Mouse (Mus musculus): Measurements from ENCODE around the gene Anapc2. TPM values are rescaled to one million over a fixed set of nuclear protein-coding genes. Genes with fewer than 3 reads are reported as not detected.

Anapc2 gene
- polyA plus RNA-seq, 1 experiment from 2014 or later = 71.3 TPM

DNA sequence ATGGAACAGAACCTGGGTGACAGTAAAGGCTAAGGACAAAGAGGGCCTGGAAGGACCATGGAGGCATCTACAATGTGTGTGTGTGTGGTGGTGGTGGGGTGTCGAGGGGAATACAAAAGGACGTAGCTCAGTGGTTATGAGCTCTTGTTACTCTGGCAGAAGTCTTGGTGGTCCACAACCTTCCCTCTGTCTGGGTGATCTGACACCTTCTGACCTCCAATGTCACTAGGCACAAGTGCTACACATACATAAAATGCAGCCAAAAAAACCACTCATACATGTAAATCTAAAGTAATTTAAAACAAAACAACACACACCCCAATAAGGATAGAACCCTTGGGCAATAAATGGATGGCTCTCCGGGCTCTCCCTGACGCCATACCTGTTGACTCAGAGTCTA is 44.9 kb upstream of the Anapc2 start:
- Histone ChIP-seq H3K9ac (ENCODE audit: low read length) (no peak overlapping the region), H3K27me3 (ENCODE audit: control insufficient read depth, insufficient read depth, low read length) (peaks cover 22% of the 10 kb centered on the region), H3K4me1 (ENCODE audit: control insufficient read depth in 2 of 2, insufficient read depth in 2 of 2, low read length in 2 of 2) (peaks cover 5 to 21% of the 10 kb centered on the region in 2 experiments), H3K4me2 (ENCODE audit: low read length) (no peak overlapping the region), H3K4me3 (ENCODE audit: control insufficient read depth in 1 of 2, insufficient read depth in 1 of 2, low read depth in 1 of 2, low read length in 2 of 2) (no peak overlapping the region), H3K27ac (replicated peaks in 1 of 2; ENCODE audit: control insufficient read depth in 1 of 2, insufficient read depth in 1 of 2, low read depth in 2 of 2, low read length in 2 of 2) (no peak overlapping the region), H3K36me3 (ENCODE audit: control insufficient read depth, insufficient read depth, low read length) (peaks cover 6% of the 10 kb centered on the region; the same call in 1 of the 2 replicates), H3K9me3 (ENCODE audit: control insufficient read depth, low read length) (no peaks in the 10 kb centered on the region)
- ATAC-seq (ENCODE audit: insufficient number of reproducible peaks, insufficient read depth, low FRiP score, low read depth) = no peak
- 92% methylated on average over 4 of the region's 4 CpGs for WGBS

DNA sequence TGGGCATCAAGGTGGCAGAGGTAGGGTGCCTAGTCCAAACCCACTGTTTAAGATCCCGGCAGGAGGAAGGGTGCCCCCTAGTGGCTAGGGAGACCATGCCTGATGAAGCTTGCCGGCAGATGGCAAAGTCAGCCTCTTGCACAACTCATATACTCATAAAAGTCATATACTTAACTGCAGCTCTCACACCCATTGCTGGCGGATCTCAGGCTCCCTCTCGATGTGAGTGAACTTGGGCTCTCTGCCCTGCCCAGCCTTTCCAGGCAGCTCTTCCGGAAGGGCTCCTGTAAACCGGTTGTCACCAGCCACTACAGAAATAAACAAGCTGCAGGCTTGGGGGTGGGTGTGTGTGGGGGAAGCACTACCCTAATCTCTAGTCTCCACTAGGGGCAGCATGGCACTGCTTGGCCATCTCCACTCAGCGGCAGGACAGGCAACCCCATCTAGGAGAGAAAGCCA is 43.8 kb upstream of the Anapc2 start:
- WGBS = under 1% methylated on average over 7 of the region's 7 CpGs
- H3K9ac ChIP-seq (ENCODE audit: low read length) = peak overlapping the region; percentile 55
- peak overlapping the region; percentile 62 for H3K4me2 ChIP-seq (ENCODE audit: low read length)
- H3K27ac ChIP-seq (replicated peaks in 1 of 2; ENCODE audit: control insufficient read depth in 1 of 2, insufficient read depth in 1 of 2, low read depth in 2 of 2, low read length in 2 of 2) = peak overlapping the region; percentile 65 to 73
- H3K9me3 ChIP-seq (ENCODE audit: control insufficient read depth, low read length) = no peaks in the 10 kb centered on the region
- H3K4me3 ChIP-seq (ENCODE audit: control insufficient read depth in 1 of 2, insufficient read depth in 1 of 2, low read depth in 1 of 2, low read length in 2 of 2) = peak overlapping the region; percentile 26 to 32
- 0 out of 2 replicates have a peak, but pooled peaks have one; percentile 16 for ATAC-seq (ENCODE audit: insufficient number of reproducible peaks, insufficient read depth, low FRiP score, low read depth)
- H3K36me3 ChIP-seq (ENCODE audit: control insufficient read depth, insufficient read depth, low read length) = peaks cover 1% of the 10 kb centered on the region; the same call in 1 of the 2 replicates
- peaks cover 3 to 18% of the 10 kb centered on the region in 2 experiments for H3K4me1 ChIP-seq (ENCODE audit: control insufficient read depth in 2 of 2, insufficient read depth in 2 of 2, low read length in 2 of 2)
- H3K27me3 ChIP-seq (ENCODE audit: control insufficient read depth, insufficient read depth, low read length) = peaks cover 22% of the 10 kb centered on the region

- ATAC-seq (ENCODE audit: insufficient number of reproducible peaks, insufficient read depth, low FRiP score, low read depth) = no peak
- H3K4me3 ChIP-seq (ENCODE audit: control insufficient read depth in 1 of 2, insufficient read depth in 1 of 2, low read depth in 1 of 2, low read length in 2 of 2) = no peak overlapping the region
- H3K4me2 ChIP-seq (ENCODE audit: low read length) = peak overlapping the region; percentile 62
- H3K4me1 ChIP-seq (ENCODE audit: control insufficient read depth in 2 of 2, insufficient read depth in 2 of 2, low read length in 2 of 2) = peaks cover 3 to 16% of the 10 kb centered on the region in 2 experiments
- H3K9me3 ChIP-seq (ENCODE audit: control insufficient read depth, low read length) = no peaks in the 10 kb centered on the region
- peaks cover 22% of the 10 kb centered on the region for H3K27me3 ChIP-seq (ENCODE audit: control insufficient read depth, insufficient read depth, low read length)
- H3K27ac ChIP-seq (replicated peaks in 1 of 2; ENCODE audit: control insufficient read depth in 1 of 2, insufficient read depth in 1 of 2, low read depth in 2 of 2, low read length in 2 of 2) = no peak overlapping the region
- WGBS = 62% methylated on average over 6 of the region's 6 CpGs
- H3K36me3 ChIP-seq (ENCODE audit: control insufficient read depth, insufficient read depth, low read length) = no peaks in the 10 kb centered on the region
- H3K9ac ChIP-seq (ENCODE audit: low read length) = no peak overlapping the region
These were observed 43.2 kb upstream of the Anapc2 start for GRCm38 (mm10) chr2:25228995-25229530.

DNA sequence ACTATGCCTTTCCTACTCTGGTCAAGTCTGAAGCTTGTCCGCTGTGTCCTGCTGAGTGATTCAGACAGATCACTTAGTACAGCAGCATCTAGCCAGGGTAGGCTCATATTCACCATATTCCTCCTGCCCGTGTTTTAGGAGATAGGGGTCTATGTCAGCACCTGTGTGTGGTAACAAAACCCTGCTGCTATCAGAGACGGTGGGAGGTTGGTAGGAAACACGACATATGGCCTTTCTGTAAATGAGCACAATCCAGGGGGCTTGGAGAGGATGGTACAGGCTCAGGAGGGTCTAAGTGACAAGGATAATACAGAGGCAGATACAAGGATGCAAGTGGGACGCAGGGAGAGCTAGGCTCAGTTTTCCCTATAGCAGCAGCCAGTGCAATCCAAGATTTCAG is 42.7 kb upstream of the Anapc2 start:
- Histone ChIP-seq H3K4me2 (ENCODE audit: low read length) (no peak overlapping the region), H3K36me3 (ENCODE audit: control insufficient read depth, insufficient read depth, low read length) (no peaks in the 10 kb centered on the region), H3K9ac (ENCODE audit: low read length) (no peak overlapping the region), H3K4me3 (ENCODE audit: control insufficient read depth in 1 of 2, insufficient read depth in 1 of 2, low read depth in 1 of 2, low read length in 2 of 2) (no peak overlapping the region), H3K4me1 (ENCODE audit: control insufficient read depth in 2 of 2, insufficient read depth in 2 of 2, low read length in 2 of 2) (peaks cover 3 to 16% of the 10 kb centered on the region in 2 experiments), H3K27ac (replicated peaks in 1 of 2; ENCODE audit: control insufficient read depth in 1 of 2, insufficient read depth in 1 of 2, low read depth in 2 of 2, low read length in 2 of 2) (no peak overlapping the region), H3K9me3 (ENCODE audit: control insufficient read depth, low read length) (no peaks in the 10 kb centered on the region), H3K27me3 (ENCODE audit: control insufficient read depth, insufficient read depth, low read length) (peaks cover 26% of the 10 kb centered on the region)
- ATAC-seq (ENCODE audit: insufficient number of reproducible peaks, insufficient read depth, low FRiP score, low read depth) = no peak
- 74% methylated on average over 5 of the region's 5 CpGs for WGBS

GRCm38 (mm10) chr2:25230581-25230980 is 41.7 kb upstream of the Anapc2 start:
- Histone ChIP-seq H3K4me1 (ENCODE audit: control insufficient read depth in 2 of 2, insufficient read depth in 2 of 2, low read length in 2 of 2) (peaks cover 3 to 14% of the 10 kb centered on the region in 2 experiments), H3K9ac (ENCODE audit: low read length) (no peak overlapping the region), H3K4me2 (ENCODE audit: low read length) (no peak overlapping the region), H3K36me3 (ENCODE audit: control insufficient read depth, insufficient read depth, low read length) (no peaks in the 10 kb centered on the region), H3K4me3 (ENCODE audit: control insufficient read depth in 1 of 2, insufficient read depth in 1 of 2, low read depth in 1 of 2, low read length in 2 of 2) (no peak overlapping the region), H3K27me3 (ENCODE audit: control insufficient read depth, insufficient read depth, low read length) (peaks cover 27% of the 10 kb centered on the region), H3K9me3 (ENCODE audit: control insufficient read depth, low read length) (no peaks in the 10 kb centered on the region), H3K27ac (replicated peaks in 1 of 2; ENCODE audit: control insufficient read depth in 1 of 2, insufficient read depth in 1 of 2, low read depth in 2 of 2, low read length in 2 of 2) (no peak overlapping the region)
- WGBS = 82% methylated on average over 7 of the region's 7 CpGs
- ATAC-seq (ENCODE audit: insufficient number of reproducible peaks, insufficient read depth, low FRiP score, low read depth) = no peak

- Histone ChIP-seq H3K9me3 (ENCODE audit: control insufficient read depth, low read length) (no peaks in the 10 kb centered on the region), H3K27ac (replicated peaks in 1 of 2; ENCODE audit: control insufficient read depth in 1 of 2, insufficient read depth in 1 of 2, low read depth in 2 of 2, low read length in 2 of 2) (no peak overlapping the region), H3K36me3 (ENCODE audit: control insufficient read depth, insufficient read depth, low read length) (no peaks in the 10 kb centered on the region), H3K9ac (ENCODE audit: low read length) (no peak overlapping the region), H3K4me2 (ENCODE audit: low read length) (no peak overlapping the region), H3K4me1 (ENCODE audit: control insufficient read depth in 2 of 2, insufficient read depth in 2 of 2, low read length in 2 of 2) (peaks cover 3 to 10% of the 10 kb centered on the region in 2 experiments; a peak in 3 of 4 replicates), H3K27me3 (ENCODE audit: control insufficient read depth, insufficient read depth, low read length) (peaks cover 27% of the 10 kb centered on the region), H3K4me3 (ENCODE audit: control insufficient read depth in 1 of 2, insufficient read depth in 1 of 2, low read depth in 1 of 2, low read length in 2 of 2) (no peak overlapping the region)
- 45% methylated on average over 12 of the region's 12 CpGs for WGBS
- ATAC-seq (ENCODE audit: insufficient number of reproducible peaks, insufficient read depth, low FRiP score, low read depth) = no peak
These were observed 41.2 kb upstream of the Anapc2 start for GRCm38 (mm10) chr2:25231038-25231437.

- 73% methylated on average over 4 of the region's 4 CpGs for WGBS
- no peak overlapping the region for H3K27ac ChIP-seq (replicated peaks in 1 of 2; ENCODE audit: control insufficient read depth in 1 of 2, insufficient read depth in 1 of 2, low read depth in 2 of 2, low read length in 2 of 2)
- no peak overlapping the region for H3K4me2 ChIP-seq (ENCODE audit: low read length)
- ATAC-seq (ENCODE audit: insufficient number of reproducible peaks, insufficient read depth, low FRiP score, low read depth) = no peak
- no peak overlapping the region for H3K9ac ChIP-seq (ENCODE audit: low read length)
- no peaks in the 10 kb centered on the region for H3K9me3 ChIP-seq (ENCODE audit: control insufficient read depth, low read length)
- no peaks in the 10 kb centered on the region for H3K36me3 ChIP-seq (ENCODE audit: control insufficient read depth, insufficient read depth, low read length)
- H3K27me3 ChIP-seq (ENCODE audit: control insufficient read depth, insufficient read depth, low read length) = peaks cover 27% of the 10 kb centered on the region
- no peak overlapping the region for H3K4me3 ChIP-seq (ENCODE audit: control insufficient read depth in 1 of 2, insufficient read depth in 1 of 2, low read depth in 1 of 2, low read length in 2 of 2)
- peaks cover 3 to 4% of the 10 kb centered on the region in 2 experiments; a peak in 2 of 4 replicates for H3K4me1 ChIP-seq (ENCODE audit: control insufficient read depth in 2 of 2, insufficient read depth in 2 of 2, low read length in 2 of 2)
These were observed 38.9 kb upstream of the Anapc2 start for GRCm38 (mm10) chr2:25233421-25233820.

DNA sequence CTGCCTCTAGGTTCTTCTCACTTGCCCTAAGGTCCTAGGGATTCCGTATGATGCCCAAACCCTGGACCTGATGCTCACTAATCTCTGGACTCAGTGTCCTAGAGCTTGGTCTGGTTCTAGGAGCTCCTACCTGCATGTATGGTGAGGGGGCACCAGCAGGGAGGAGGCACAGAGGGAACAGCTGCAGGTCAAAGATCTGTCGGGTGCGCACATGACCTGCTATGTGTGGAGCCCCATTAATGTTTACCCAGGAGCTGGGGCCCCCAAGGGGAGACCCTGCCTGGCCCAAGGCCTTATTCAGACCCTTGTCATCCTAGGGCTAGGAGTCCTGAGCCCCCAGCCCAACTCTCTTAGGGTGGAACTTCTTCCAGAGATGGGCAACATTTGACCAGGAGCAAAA is 38.2 kb upstream of the Anapc2 start, which contains the start of gene Slc34a3:
Gene Slc34a3 (minus strand): TSS at position 315 of the 400 bp plus-strand sequence.
- ATAC-seq (ENCODE audit: insufficient number of reproducible peaks, insufficient read depth, low FRiP score, low read depth) = no peak
- H3K27me3 ChIP-seq (ENCODE audit: control insufficient read depth, insufficient read depth, low read length) = peaks cover 27% of the 10 kb centered on the region

More for the DNA sequence above, 38.2 kb upstream of the Anapc2 start, which contains the start of gene Slc34a3:
- WGBS = 76% methylated on average over 3 of the region's 3 CpGs
- Histone ChIP-seq H3K36me3 (ENCODE audit: control insufficient read depth, insufficient read depth, low read length) (no peaks in the 10 kb centered on the region), H3K4me2 (ENCODE audit: low read length) (no peak within 1 kb of the TSS), H3K27ac (replicated peaks in 1 of 2; ENCODE audit: control insufficient read depth in 1 of 2, insufficient read depth in 1 of 2, low read depth in 2 of 2, low read length in 2 of 2) (no peak within 1 kb of the TSS), H3K4me3 (ENCODE audit: control insufficient read depth in 1 of 2, insufficient read depth in 1 of 2, low read depth in 1 of 2, low read length in 2 of 2) (no peak within 1 kb of the TSS), H3K4me1 (ENCODE audit: control insufficient read depth in 2 of 2, insufficient read depth in 2 of 2, low read length in 2 of 2) (0 out of 4 replicates have a peak, but pooled peaks cover 0 to under 1% of the 10 kb centered on the region in 2 experiments), H3K9me3 (ENCODE audit: control insufficient read depth, low read length) (no peaks in the 10 kb centered on the region), H3K9ac (ENCODE audit: low read length) (no peak within 1 kb of the TSS)
